Mouse (Mus musculus) CH12.LX (cell line): Measurements from ENCODE around the gene Gm16223. TPM values are rescaled to one million over a fixed set of nuclear protein-coding genes. Genes with fewer than 3 reads are reported as not detected.

Source experiments
- DNase-seq: peaks from one replicate; pipeline ENCODE4 v3.0.0-alpha.2; 2013; ENCODE audit errors: extremely low read depth
- H3K27ac ChIP-seq: 2 replicates; pipeline ENCODE4 v1.5.1; 2012; ENCODE audit warnings: low read depth, mild to moderate bottlenecking, control low read depth, moderate library complexity; ENCODE audit not compliant: insufficient read depth
- H3K27me3 ChIP-seq: replicated peaks from 2 replicates; pipeline ENCODE3; 2012; ENCODE audit warnings: inconsistent platforms
- H3K36me3 ChIP-seq, 2 experiments: replicated peaks in 1 of 2; 2 replicates each; pipeline versions ENCODE3 to v1.6.1; 2012; ENCODE audit warnings: inconsistent platforms in 1 of 2, low read length in 1 of 2, mild to moderate bottlenecking in 1 of 2, mixed read lengths in 1 of 2, moderate library complexity in 1 of 2; ENCODE audit not compliant: control insufficient read depth in 1 of 2, insufficient read depth in 1 of 2
- H3K4me1 ChIP-seq, 2 experiments: 2 replicates each; pipeline ENCODE4 v1.6.1; 2012; ENCODE audit warnings: inconsistent platforms in 1 of 2, moderate library complexity in 1 of 2; ENCODE audit not compliant: insufficient read depth in 2 of 2, control insufficient read depth in 1 of 2
- H3K4me2 ChIP-seq: 2 replicates; pipeline ENCODE4 v1.6.1; 2012; ENCODE audit warnings: low read depth, mild to moderate bottlenecking, control low read depth; ENCODE audit not compliant: poor library complexity, insufficient read depth, severe bottlenecking
- H3K4me3 ChIP-seq, 3 experiments: fragments of 150-350 bp in 1 of 3; sonication (generic) in 1 of 3; replicated peaks in 1 of 3; 2 replicates each; pipeline versions ENCODE3 to v1.5.1; 2011 to 2012; ENCODE audit warnings: low read depth in 2 of 3, low read length in 2 of 3, mild to moderate bottlenecking in 2 of 3, moderate library complexity in 2 of 3, control low read depth in 1 of 3, improper control_type of control experiment in 1 of 3, inconsistent platforms in 1 of 3, mixed read lengths in 1 of 3; ENCODE audit not compliant: poor library complexity in 1 of 3
- H3K79me2 ChIP-seq: replicated peaks from 2 replicates; pipeline ENCODE4 v1.6.1; 2012; ENCODE audit warnings: mild to moderate bottlenecking, moderate library complexity; ENCODE audit not compliant: control insufficient read depth, poor library complexity, insufficient read depth, severe bottlenecking; ENCODE audit errors: extremely low read depth
- H3K9ac ChIP-seq: 2 replicates; pipeline ENCODE4 v1.6.1; 2012; ENCODE audit warnings: low read depth, mild to moderate bottlenecking, control low read depth, moderate library complexity; ENCODE audit not compliant: insufficient read depth
- H3K9me3 ChIP-seq: replicated peaks from 2 replicates; pipeline ENCODE3; 2012; ENCODE audit warnings: low read length, inconsistent platforms, mixed read lengths
- CHD2 ChIP-seq: IDR thresholded peaks from 2 replicates; pipeline ENCODE4 v1.6.1; 2011; ENCODE audit warnings: low read length, improper control_type of control experiment
- E2F4 ChIP-seq: IDR thresholded peaks from 2 replicates; pipeline ENCODE4 v1.6.1; 2011; ENCODE audit warnings: low read depth, low read length, improper control_type of control experiment; ENCODE audit not compliant: insufficient replicate concordance
- ELF1 ChIP-seq: IDR thresholded peaks from 2 replicates; pipeline ENCODE4 v1.6.1; 2014; ENCODE audit warnings: low read depth, mild to moderate bottlenecking, inconsistent platforms, low read length, improper control_type of control experiment
- ETS1 ChIP-seq: conservative IDR thresholded peaks from 2 replicates; pipeline ENCODE4 v1.6.1; 2012; ENCODE audit warnings: low read depth, mild to moderate bottlenecking, inconsistent platforms, low read length, improper control_type of control experiment, moderate library complexity
- HCFC1 ChIP-seq: IDR thresholded peaks from 2 replicates; pipeline ENCODE4 v1.6.1; 2012; ENCODE audit warnings: low read depth, mild to moderate bottlenecking, inconsistent platforms, low read length, improper control_type of control experiment
- JUND ChIP-seq: conservative IDR thresholded peaks from 2 replicates; pipeline ENCODE4 v1.6.1; 2011; ENCODE audit warnings: low read depth, low read length, improper control_type of control experiment
- KAT2A ChIP-seq: IDR thresholded peaks from 2 replicates; pipeline ENCODE4 v1.6.1; 2012; ENCODE audit warnings: low read length, improper control_type of control experiment, inconsistent platforms; ENCODE audit not compliant: insufficient replicate concordance
- MAX ChIP-seq: IDR thresholded peaks from 2 replicates; pipeline ENCODE4 v1.6.1; 2011; ENCODE audit warnings: low read length, improper control_type of control experiment
- MAZ ChIP-seq: IDR thresholded peaks from 2 replicates; pipeline ENCODE4 v1.6.1; 2012; ENCODE audit warnings: low read depth, mild to moderate bottlenecking, inconsistent platforms, low read length, improper control_type of control experiment, moderate library complexity
- MEF2A ChIP-seq: IDR thresholded peaks from 2 replicates; pipeline ENCODE4 v1.6.1; 2014; ENCODE audit warnings: low read depth, mild to moderate bottlenecking, inconsistent platforms, low read length, improper control_type of control experiment, borderline replicate concordance
- MXI1 ChIP-seq: IDR thresholded peaks from 2 replicates; pipeline ENCODE4 v1.6.1; 2011; ENCODE audit warnings: mild to moderate bottlenecking, low read depth, low read length, improper control_type of control experiment
- MYC ChIP-seq: IDR thresholded peaks from 2 replicates; pipeline ENCODE4 v1.6.1; 2011; ENCODE audit warnings: low read depth, mild to moderate bottlenecking, improper control_type of control experiment, low read length
- NELFE ChIP-seq: IDR thresholded peaks from 2 replicates; pipeline ENCODE4 v1.6.1; 2011; ENCODE audit warnings: low read depth, low read length, improper control_type of control experiment
- PAX5 ChIP-seq: IDR thresholded peaks from 2 replicates; pipeline ENCODE4 v1.6.1; 2012; ENCODE audit warnings: low read length, inconsistent platforms, mixed read lengths
- POLR2A ChIP-seq: IDR thresholded peaks from 2 replicates; pipeline ENCODE4 v1.6.1; 2011; ENCODE audit warnings: low read depth, mild to moderate bottlenecking, improper control_type of control experiment, low read length
- POLR2AphosphoS2 ChIP-seq: IDR thresholded peaks from 2 replicates; pipeline ENCODE4 v1.6.1; 2011; ENCODE audit warnings: low read depth, low read length, improper control_type of control experiment
- RAD21 ChIP-seq: IDR thresholded peaks from 2 replicates; pipeline ENCODE4 v1.6.1; 2011; ENCODE audit warnings: low read depth, mild to moderate bottlenecking, low read length, improper control_type of control experiment, moderate library complexity
- SIN3A ChIP-seq: IDR thresholded peaks from 2 replicates; pipeline ENCODE4 v1.6.1; 2012; ENCODE audit warnings: low read length, improper control_type of control experiment, inconsistent platforms
- TCF12 ChIP-seq: IDR thresholded peaks from 2 replicates; pipeline ENCODE4 v1.6.1; 2014; ENCODE audit warnings: low read depth, mild to moderate bottlenecking, inconsistent platforms, low read length, improper control_type of control experiment
- USF1 ChIP-seq: IDR thresholded peaks from 2 replicates; pipeline ENCODE4 v1.6.1; 2014; ENCODE audit warnings: low read depth, mild to moderate bottlenecking, inconsistent platforms, low read length, improper control_type of control experiment
- USF2 ChIP-seq: conservative IDR thresholded peaks from 2 replicates; pipeline ENCODE4 v1.6.1; 2011; ENCODE audit warnings: low read depth, low read length, improper control_type of control experiment
- ZKSCAN1 ChIP-seq: IDR thresholded peaks from 2 replicates; pipeline ENCODE4 v1.6.1; 2012; ENCODE audit warnings: low read depth, inconsistent platforms, low read length, improper control_type of control experiment, borderline replicate concordance
- ZNF384 ChIP-seq: IDR thresholded peaks from 2 replicates; pipeline ENCODE4 v1.6.1; 2012; ENCODE audit warnings: low read depth, low read length, improper control_type of control experiment, inconsistent platforms
- dilution Hi-C: fragments of 300-500 bp; cut with MboI; formaldehyde crosslinking; loops from 2 replicates; pipeline ENCODE4 v1.14.3; 2020; ENCODE audit warnings: low sequenced_read_pairs; ENCODE audit not compliant: extremely low pct_unique_long_range_greater_than_20kb, extremely low pct_ligation_motif_present
- in situ Hi-C: fragments of 300-500 bp; cut with MboI; formaldehyde crosslinking; loops from 3 replicates; pipeline ENCODE4 v1.14.3; 2019; ENCODE audit warnings: low sequenced_read_pairs, low pct_ligation_motif_present, low pct_unique_long_range_greater_than_20kb, mixed read lengths
- polyA plus RNA-seq: library from polyadenylated mRNA; unstranded; fragments of >175 nt; gene quantifications from 2 replicates; pipeline ENCODE4 v1.2.1, GENCODE M21; 2012; ENCODE audit warnings: low read depth; ENCODE audit not compliant: insufficient read length
- total RNA-seq, 2 experiments: library from RNA; depleted of rRNA; stranded (reverse); fragments of 300-350 nt in 1 of 2; fragments of >200 nt in 1 of 2; gene quantifications; 2 replicates each; pipeline ENCODE4 v1.2.3; 2012 to 2014

The Gm16223 gene
- not detected in 2 replicates for total RNA-seq (2012; rRNA removed)
- not detected in 2 replicates for total RNA-seq (2014; rRNA removed)
- not detected in 2 replicates for polyA plus RNA-seq

DNA sequence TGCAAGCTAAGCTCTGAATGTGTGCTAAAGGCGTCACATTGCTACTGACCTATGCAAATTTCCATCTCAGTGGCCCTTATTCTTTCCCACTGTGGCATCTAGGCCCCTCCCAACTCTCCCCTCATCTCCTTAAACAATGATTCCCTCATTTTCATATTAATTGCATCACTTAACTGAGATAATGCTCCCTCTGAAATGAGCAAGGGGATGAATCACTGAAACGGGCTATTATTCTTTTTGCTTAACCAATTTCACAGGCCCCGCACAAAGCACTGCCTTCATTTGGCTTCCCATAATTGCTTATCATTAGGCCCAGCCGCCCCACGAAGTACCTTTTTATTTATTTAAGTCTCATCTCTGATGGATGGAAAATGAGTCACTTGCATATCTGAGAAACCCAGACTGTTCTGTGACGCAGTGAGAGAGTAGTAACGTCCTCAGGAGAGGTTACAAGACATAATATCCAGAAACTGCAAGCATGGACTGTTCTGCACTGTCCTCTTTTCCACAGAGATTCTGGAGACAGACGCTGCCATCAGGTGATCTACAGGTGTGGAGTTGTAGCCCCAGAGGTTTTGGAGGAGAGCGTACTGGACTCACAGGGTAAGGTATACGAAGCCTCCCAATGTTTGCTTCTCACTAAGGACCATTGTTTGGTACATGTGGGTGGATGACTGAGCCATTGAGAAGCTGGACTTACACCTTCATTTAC, at the start of gene Gm16223:
Gm16223 (plus strand) TSS at position 485 of the 712 bp plus-strand sequence.
- in situ Hi-C loops (no loop called here), dilution Hi-C loops (no loop called here)
- Histone ChIP-seq H3K36me3 (no peaks in the 10 kb centered on the region), H3K27me3 (no peaks in the 10 kb centered on the region), H3K27ac (no peak within 1 kb of the TSS), H3K4me2 (no peak within 1 kb of the TSS), H3K9ac (no peak within 1 kb of the TSS), H3K79me2 (no peaks in the 10 kb centered on the region), H3K4me1 (no peaks in the 10 kb centered on the region), H3K4me3 (no peak within 1 kb of the TSS), H3K9me3 (no peaks in the 10 kb centered on the region)
- TF ChIP-seq ETS1: no peak
- no peak for TF ChIP-seq POLR2AphosphoS2
- TF ChIP-seq MXI1: no peak
- no peak for TF ChIP-seq ZKSCAN1
- TF ChIP-seq USF1: no peak
- TF ChIP-seq TCF12: no peak
- TF ChIP-seq ELF1: no peak
- no peak for TF ChIP-seq JUND
- DNase-seq: no peak

DNA sequence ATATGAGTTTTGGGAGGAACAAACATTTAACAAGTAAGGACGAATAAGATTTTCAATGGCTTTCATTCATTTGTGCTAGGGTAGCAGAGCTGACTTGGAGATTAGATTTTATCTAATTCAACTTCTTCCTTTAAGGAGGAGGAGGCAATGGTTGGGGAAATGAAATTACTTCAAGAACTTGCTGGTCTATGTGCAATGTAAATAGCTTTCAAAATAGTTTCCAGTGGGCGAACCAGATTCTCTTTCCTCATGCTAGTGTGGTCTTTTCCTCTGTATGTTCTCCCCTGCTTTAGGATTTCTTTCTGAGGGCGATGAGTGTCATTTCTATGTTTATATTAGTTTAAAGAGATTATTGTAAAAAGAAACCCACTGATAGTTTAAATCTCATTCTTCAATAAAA, 45.7 kb upstream of the Gm16223 start:
- no peak for DNase-seq
- Histone ChIP-seq H3K9me3 (no peaks in the 10 kb centered on the region), H3K27me3 (no peaks in the 10 kb centered on the region), H3K9ac (no peak overlapping the region), H3K27ac (no peak overlapping the region), H3K79me2 (no peaks in the 10 kb centered on the region), H3K4me3 (no peak overlapping the region), H3K4me2 (no peak overlapping the region), H3K36me3 (no peaks in the 10 kb centered on the region), H3K4me1 (no peaks in the 10 kb centered on the region; a peak in 1 of 4 replicates)
- in situ Hi-C loops (no loop called here), dilution Hi-C loops (no loop called here)
- TF ChIP-seq ETS1: no peak
- TF ChIP-seq MXI1: no peak
- TF ChIP-seq CHD2: no peak
- TF ChIP-seq TCF12: no peak
- TF ChIP-seq JUND: no peak
- TF ChIP-seq POLR2A: no peak
- no peak for TF ChIP-seq SIN3A
- no peak for TF ChIP-seq PAX5
- TF ChIP-seq ELF1: no peak
- no peak for TF ChIP-seq USF2
- TF ChIP-seq MAZ: no peak
- no peak for TF ChIP-seq HCFC1
- TF ChIP-seq RAD21: no peak
- TF ChIP-seq E2F4: no peak
- TF ChIP-seq MEF2A: no peak
- no peak for TF ChIP-seq MYC
- TF ChIP-seq NELFE: no peak
- no peak for TF ChIP-seq ZNF384
- no peak for TF ChIP-seq KAT2A
- TF ChIP-seq MAX: no peak
